Mouse (Mus musculus) layer of hippocampus, postnatal 25 days (tissue): ENCODE measurements around the gene Cel. TPM values are rescaled to one million over a fixed set of nuclear protein-coding genes. Genes with fewer than 3 reads are reported as not detected.
A peak's percentile ranks its signal among the peaks of the same experiment; 100 is the strongest.

Experiments used
- DNase-seq, 2 experiments: peaks; one replicate each; pipeline ENCODE4 v3.0.0; 2022; ENCODE audit warnings: mixed read lengths in 2 of 2, low spot score in 1 of 2; ENCODE audit errors: extremely low spot score in 1 of 2
- total RNA-seq, 2 experiments: library from RNA; stranded (reverse); gene quantifications; 2 replicates each; pipeline ENCODE4 v1.2.3; 2021

The Cel gene
- total RNA-seq, result not detected

GRCm38 (mm10) chr2:28563303-28563702 is at the start of gene Cel:
Gene Cel (minus strand): TSS chr2:28563403.
- no peak for DNase-seq

GRCm38 (mm10) chr2:28612436-28613063 is 49.3 kb upstream of the Cel start:
- DNase-seq, result no peak

GRCm38 (mm10) chr2:28611407-28611787 is 48.2 kb upstream of the Cel start:
- DNase-seq, result no peak

GRCm38 (mm10) chr2:28610716-28611406 is 47.7 kb upstream of the Cel start:
- no peak for DNase-seq

GRCm38 (mm10) chr2:28609851-28610250 is 46.6 kb upstream of the Cel start:
- DNase-seq, result no peak

- no peak for DNase-seq
These were observed 44.4 kb upstream of the Cel start for GRCm38 (mm10) chr2:28607341-28608165.

GRCm38 (mm10) chr2:28606601-28607340 is 43.6 kb upstream of the Cel start:
- DNase-seq, result no peak

- no peak for DNase-seq
These were observed 42.8 kb upstream of the Cel start for GRCm38 (mm10) chr2:28605789-28606541.

GRCm38 (mm10) chr2:28603542-28603941 is 40.3 kb upstream of the Cel start:
- DNase-seq, result no peak

- DNase-seq, result no peak
These were observed 38.8 kb upstream of the Cel start for GRCm38 (mm10) chr2:28601720-28602590.

GRCm38 (mm10) chr2:28599569-28599900 is 36.3 kb upstream of the Cel start:
- no peak for DNase-seq

GRCm38 (mm10) chr2:28598692-28599568 is 35.7 kb upstream of the Cel start:
- DNase-seq, result no peak

- no peak for DNase-seq
These were observed 34.7 kb upstream of the Cel start for GRCm38 (mm10) chr2:28597733-28598547.

GRCm38 (mm10) chr2:28596998-28597397 is 33.8 kb upstream of the Cel start:
- DNase-seq, result no peak

GRCm38 (mm10) chr2:28596021-28596420 is 32.8 kb upstream of the Cel start:
- no peak for DNase-seq

GRCm38 (mm10) chr2:28592809-28593208 is 29.6 kb upstream of the Cel start:
- peak in 1 of 2 experiments; percentile 57 for DNase-seq

- no peak for DNase-seq
These were observed 28.3 kb upstream of the Cel start for GRCm38 (mm10) chr2:28591479-28591878.
